Mouse (Mus musculus): ENCODE results near the gene Wapl. TPM values are rescaled to one million over a fixed set of nuclear protein-coding genes. Genes with fewer than 3 reads are reported as not detected.
A peak's percentile ranks its signal among the peaks of the same experiment; 100 is the strongest.

Wapl gene
- total and polyA plus RNA-seq, 3 experiments, result 80.4 to 221 (median 100) TPM

DNA sequence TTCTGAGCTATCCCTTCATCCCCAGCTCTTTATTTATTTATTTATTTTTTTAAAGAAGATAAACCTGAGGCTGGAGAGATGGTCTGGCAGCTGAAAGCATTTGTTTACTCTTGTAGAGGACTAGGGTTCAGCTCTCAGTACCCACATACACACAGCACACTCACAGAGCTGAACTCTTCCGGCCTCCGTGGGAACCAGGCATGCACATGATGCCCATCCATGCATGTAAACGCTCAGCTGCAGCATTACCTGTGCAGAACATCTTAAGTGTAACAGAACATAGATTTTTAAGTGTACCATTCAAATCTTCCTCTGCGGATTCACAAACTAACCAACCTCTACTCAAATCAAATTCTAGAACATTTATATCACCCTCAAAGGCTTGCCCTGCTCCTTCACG is 92.5 kb downstream of the Wapl start:
- Histone ChIP-seq H3K27me3 (ENCODE audit: control insufficient read depth in 1 of 2, insufficient read depth in 2 of 2, low read length in 2 of 2) (no peaks in the 10 kb centered on the region), H3K4me1 (ENCODE audit: control insufficient read depth in 1 of 2, insufficient read depth in 2 of 2, low read length in 2 of 2) (peaks cover 0 to 22% of the 10 kb centered on the region in 2 experiments; a peak in 3 of 4 replicates), H3K9ac (ENCODE audit: control insufficient read depth, low read depth, low read length, poor library complexity, severe bottlenecking) (no peak overlapping the region), H3K79me2 (ENCODE audit: control insufficient read depth, insufficient read depth, low read length, poor library complexity) (peaks cover 5% of the 10 kb centered on the region; the same call in 1 of the 2 replicates), H3K27ac (ENCODE audit: control insufficient read depth, low read depth, low read length) (no peak overlapping the region), H3K36me3 (ENCODE audit: control insufficient read depth in 1 of 2, insufficient read depth in 2 of 2, low read length in 2 of 2) (peaks cover 0 to 11% of the 10 kb centered on the region in 2 experiments; a peak in 2 of 4 replicates), H3K9me3 (replicated peaks; ENCODE audit: insufficient read depth, low read length) (no peaks in the 10 kb centered on the region), H3K4me3 (ENCODE audit: control insufficient read depth in 1 of 2, insufficient read depth in 1 of 2, low read depth in 2 of 2, low read length in 2 of 2) (no peak overlapping the region)
- TF ChIP-seq GABPA (IDR thresholded peaks at IDR 0.05; ENCODE audit: low read depth, low read length) (no peak), KAT2A (conservative IDR thresholded peaks at IDR 0.05; ENCODE audit: low read depth, low read length) (no peak), ZNF384 (IDR thresholded peaks at IDR 0.05; ENCODE audit: low read depth, low read length) (no peak), MAX (IDR thresholded peaks at IDR 0.05; ENCODE audit: low read length) (no peak), ELF1 (IDR thresholded peaks at IDR 0.05; ENCODE audit: low read depth, low read length) (no peak), NRF1 (IDR thresholded peaks at IDR 0.05; ENCODE audit: insufficient read depth, low read depth, low read length, poor library complexity, severe bottlenecking) (no peak)
- no peak for DNase-seq (ENCODE audit: low read depth, low spot score)

- peak overlapping the region; percentile 94 for H3K27ac ChIP-seq (ENCODE audit: control insufficient read depth, low read depth, low read length)
- H3K9me3 ChIP-seq (replicated peaks; ENCODE audit: insufficient read depth, low read length), result no peaks in the 10 kb centered on the region
- H3K4me1 ChIP-seq (ENCODE audit: control insufficient read depth in 1 of 2, insufficient read depth in 2 of 2, low read length in 2 of 2), result peaks cover 0 to 22% of the 10 kb centered on the region in 2 experiments; a peak in 3 of 4 replicates
- DNase-seq (ENCODE audit: low read depth, low spot score), result peak; percentile 93
- no peaks in the 10 kb centered on the region for H3K27me3 ChIP-seq (ENCODE audit: control insufficient read depth in 1 of 2, insufficient read depth in 2 of 2, low read length in 2 of 2)
- H3K9ac ChIP-seq (ENCODE audit: control insufficient read depth, low read depth, low read length, poor library complexity, severe bottlenecking), result peak overlapping the region; percentile 94
- peak overlapping the region; percentile 69 to 82 for H3K4me3 ChIP-seq (ENCODE audit: control insufficient read depth in 1 of 2, insufficient read depth in 1 of 2, low read depth in 2 of 2, low read length in 2 of 2)
- peaks cover 0 to 11% of the 10 kb centered on the region in 2 experiments; a peak in 2 of 4 replicates for H3K36me3 ChIP-seq (ENCODE audit: control insufficient read depth in 1 of 2, insufficient read depth in 2 of 2, low read length in 2 of 2)
- H3K79me2 ChIP-seq (ENCODE audit: control insufficient read depth, insufficient read depth, low read length, poor library complexity), result peaks cover 5% of the 10 kb centered on the region; the same call in 1 of the 2 replicates
- TF ChIP-seq RAD21 (IDR thresholded peaks at IDR 0.05; ENCODE audit: low read depth, low read length) (no peak), MYB (IDR thresholded peaks at IDR 0.05; ENCODE audit: low read depth, low read length) (0 out of 2 replicates have a peak, but pooled peaks have one; percentile 6), KAT2A (conservative IDR thresholded peaks at IDR 0.05; ENCODE audit: low read depth, low read length) (no peak), NRF1 (IDR thresholded peaks at IDR 0.05; ENCODE audit: insufficient read depth, low read depth, low read length, poor library complexity, severe bottlenecking) (peak; percentile 28; the same call in 1 of the 2 replicates), MEF2A (IDR thresholded peaks at IDR 0.05; ENCODE audit: extremely low read depth, insufficient replicate concordance, low read depth, low read length, poor library complexity, severe bottlenecking) (no peak), CTCF (IDR thresholded peaks at IDR 0.05 in 2 of 3, conservative IDR thresholded peaks at IDR 0.05 in 1 of 3; ENCODE audit: control insufficient read depth in 1 of 3, insufficient read depth in 1 of 3, low read depth in 2 of 3, low read length in 3 of 3, poor library complexity in 1 of 3, severe bottlenecking in 1 of 3) (no peak), EP300 (IDR thresholded peaks at IDR 0.05; ENCODE audit: low read depth in 1 of 2, low read length in 2 of 2) (no peak), E2F4 (IDR thresholded peaks at IDR 0.05; ENCODE audit: borderline replicate concordance, low read depth, low read length) (no peak), MAZ (IDR thresholded peaks at IDR 0.05; ENCODE audit: low read depth, low read length) (peak; percentile 68), MYC (IDR thresholded peaks at IDR 0.05; ENCODE audit: low read depth, low read length) (no peak), RCOR1 (IDR thresholded peaks at IDR 0.05; ENCODE audit: low read depth, low read length) (no peak), GABPA (IDR thresholded peaks at IDR 0.05; ENCODE audit: low read depth, low read length) (no peak), BHLHE40 (IDR thresholded peaks at IDR 0.05; ENCODE audit: borderline replicate concordance, low read depth, low read length) (no peak), TAL1 (IDR thresholded peaks at IDR 0.05; ENCODE audit: low read length) (no peak), MAX (IDR thresholded peaks at IDR 0.05; ENCODE audit: low read length) (no peak), ELF1 (IDR thresholded peaks at IDR 0.05; ENCODE audit: low read depth, low read length) (0 out of 2 replicates have a peak, but pooled peaks have one; percentile 44), ZC3H11A (IDR thresholded peaks at IDR 0.05; ENCODE audit: low read depth, low read length) (no peak), ZNF384 (IDR thresholded peaks at IDR 0.05; ENCODE audit: low read depth, low read length) (no peak), CHD2 (IDR thresholded peaks at IDR 0.05; ENCODE audit: low read length) (0 out of 2 replicates have a peak, but pooled peaks have one; percentile 25), JUND (IDR thresholded peaks at IDR 0.05; ENCODE audit: low read depth, low read length) (no peak), HCFC1 (IDR thresholded peaks at IDR 0.05; ENCODE audit: low read depth, low read length) (peak; percentile 47; the same call in 1 of the 2 replicates), POLR2AphosphoS2 (IDR thresholded peaks at IDR 0.05; ENCODE audit: low read length) (peak; percentile 69; the same call in 1 of the 2 replicates), ZMIZ1 (IDR thresholded peaks at IDR 0.05; ENCODE audit: low read depth, low read length) (peak; percentile 67; the same call in 1 of the 2 replicates), TBP (IDR thresholded peaks at IDR 0.05; ENCODE audit: low read depth, low read length) (0 out of 2 replicates have a peak, but pooled peaks have one; percentile 13), CHD1 (IDR thresholded peaks at IDR 0.05; ENCODE audit: low read depth, low read length) (no peak), MAFK (IDR thresholded peaks at IDR 0.05; ENCODE audit: borderline replicate concordance, low read depth, low read length) (no peak), SMC3 (IDR thresholded peaks at IDR 0.05; ENCODE audit: low read depth, low read length) (0 out of 2 replicates have a peak, but pooled peaks have one; percentile 2), NELFE (IDR thresholded peaks at IDR 0.05; ENCODE audit: low read depth, low read length) (peak; percentile 47), GATA1 (IDR thresholded peaks at IDR 0.05; ENCODE audit: low read depth, low read length) (no peak), POLR2AphosphoS5 (IDR thresholded peaks at IDR 0.05; ENCODE audit: borderline replicate concordance, low read depth, low read length) (no peak)
Measured at GRCm38 (mm10) chr14:34768373-34768772, 94.6 kb downstream of the Wapl start.
